Mouse (Mus musculus) CD4-positive, CD25-positive, alpha-beta regulatory T cell, adult 9 weeks (primary cell): ENCODE results near the gene Tmem174. TPM values are rescaled to one million over a fixed set of nuclear protein-coding genes. Genes with fewer than 3 reads are reported as not detected.

Experiments
- polyA plus RNA-seq: library from polyadenylated mRNA; unstranded; fragments of 100-300 nt; shearing (Covaris generic); gene quantifications from one replicate; pipeline ENCODE4 v1.2.1, GENCODE M21; 2017

Tmem174 gene
- polyA plus RNA-seq: not detected

DNA sequence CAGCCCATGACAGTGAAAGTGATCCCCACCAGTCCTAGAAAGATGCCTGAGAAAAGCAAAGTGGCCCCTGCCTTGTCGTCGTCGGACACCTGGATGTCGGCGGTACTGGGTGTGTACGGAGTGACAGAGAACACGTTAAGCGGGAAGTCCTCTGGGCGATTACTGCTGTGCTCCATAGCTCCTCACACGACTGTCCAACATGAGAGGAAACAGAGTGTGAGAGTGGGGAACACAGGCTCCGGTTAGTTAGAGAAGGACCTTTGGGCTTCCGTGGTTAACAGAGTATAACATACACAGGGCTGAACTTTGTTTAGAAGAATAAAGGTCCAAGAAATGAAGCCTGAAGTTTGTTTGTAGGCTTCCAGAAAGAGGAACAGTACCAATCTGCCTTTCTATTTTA is at the start of gene Tmem174:
Gene Tmem174 (minus strand): TSS at position 266 of the 400 bp plus-strand sequence.

Other genes with a start within 250 kb of the Tmem174 start
- not detected for gene Gm10320, start 145.4 kb downstream of the Tmem174 start, polyA plus RNA-seq
- gene Tmem171, start 57.4 kb upstream of the Tmem174 start, polyA plus RNA-seq: not detected
- gene Fcho2, start 178.0 kb upstream of the Tmem174 start, polyA plus RNA-seq: 40.2 TPM